Mouse (Mus musculus) yolk sac, embryonic 10.5 days (tissue): Measurements from ENCODE around the gene Pirt.
A peak's percentile ranks its signal among the peaks of the same experiment; 100 is the strongest.

Experiments used
- DNase-seq: peaks from one replicate; pipeline ENCODE4 v3.0.0-alpha.2; 2017; ENCODE audit warnings: low spot score

Gene Pirt

DNA sequence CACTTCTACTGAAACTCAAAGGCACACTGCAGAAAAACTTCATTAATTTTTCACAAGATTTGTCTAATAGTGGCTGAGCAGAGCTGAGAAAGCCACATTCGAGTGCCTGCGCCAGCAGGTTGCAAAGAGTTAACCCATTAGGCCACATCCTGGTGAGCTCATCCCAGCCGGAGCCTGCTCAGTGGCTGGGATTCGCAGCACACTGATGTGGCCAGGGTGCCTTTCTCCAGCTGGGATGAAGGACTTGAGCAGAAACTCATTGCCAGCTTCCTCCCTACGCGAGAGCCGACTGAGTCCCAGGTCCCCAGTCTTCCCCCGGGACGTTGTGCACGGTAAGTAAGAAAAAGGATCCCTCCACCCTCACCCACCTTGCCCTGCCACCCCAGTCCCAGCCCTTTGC lies at the start of gene Pirt:
Gene Pirt (plus strand): TSS at position 171 of the 400 bp plus-strand sequence.
- DNase-seq: no peak

DNA sequence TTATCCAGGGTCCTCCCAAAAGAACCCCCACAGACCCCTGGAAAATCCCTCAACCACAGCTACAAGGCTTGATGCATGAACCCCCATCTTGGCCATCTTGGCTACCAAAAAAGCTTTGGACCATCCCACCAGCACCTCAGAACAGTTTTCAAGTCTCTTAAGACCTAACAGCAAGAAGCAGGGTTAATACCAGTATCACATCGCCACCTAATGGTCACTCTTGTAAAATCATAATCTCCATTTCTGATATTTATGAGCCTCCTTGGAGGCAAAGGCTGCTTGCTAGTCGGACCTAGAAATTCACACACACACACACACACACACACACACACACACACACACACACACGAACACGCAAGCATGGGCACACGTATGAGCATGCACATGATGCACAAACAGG lies 40.1 kb upstream of the Pirt start:
- peak; percentile 3 for DNase-seq

DNA sequence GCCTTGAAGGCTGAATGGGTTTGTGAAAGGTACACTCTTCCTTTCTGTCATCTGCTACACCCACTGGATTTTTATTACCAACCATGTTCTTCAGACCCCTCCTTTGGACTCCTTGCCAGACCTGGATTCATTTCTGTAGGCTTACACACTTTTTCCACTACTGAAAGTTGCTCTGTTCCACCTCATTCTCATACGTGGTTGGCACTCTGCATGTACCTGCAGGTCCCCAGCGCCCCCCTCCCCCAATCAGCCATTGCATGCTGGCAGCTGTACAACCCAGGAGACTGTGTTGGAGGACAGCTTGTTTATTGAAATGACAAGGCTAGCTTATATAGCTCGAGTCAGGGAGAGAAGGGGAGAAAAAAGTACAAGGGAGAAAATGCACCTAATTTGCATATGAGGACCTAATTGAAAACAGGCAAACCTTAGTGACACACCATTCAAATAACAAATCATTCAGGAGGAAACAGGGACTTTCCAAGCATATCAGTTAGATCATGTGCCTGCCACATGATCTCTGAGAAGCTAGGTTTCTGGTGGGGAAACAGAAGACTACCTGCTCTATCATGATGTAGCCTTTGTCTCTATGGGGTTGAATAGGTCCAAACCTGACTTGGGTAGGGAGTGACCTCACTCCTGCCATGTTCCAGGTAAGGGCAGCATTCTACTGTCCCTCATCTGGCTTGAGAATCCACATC lies 38.9 kb upstream of the Pirt start:
- DNase-seq: no peak

DNA sequence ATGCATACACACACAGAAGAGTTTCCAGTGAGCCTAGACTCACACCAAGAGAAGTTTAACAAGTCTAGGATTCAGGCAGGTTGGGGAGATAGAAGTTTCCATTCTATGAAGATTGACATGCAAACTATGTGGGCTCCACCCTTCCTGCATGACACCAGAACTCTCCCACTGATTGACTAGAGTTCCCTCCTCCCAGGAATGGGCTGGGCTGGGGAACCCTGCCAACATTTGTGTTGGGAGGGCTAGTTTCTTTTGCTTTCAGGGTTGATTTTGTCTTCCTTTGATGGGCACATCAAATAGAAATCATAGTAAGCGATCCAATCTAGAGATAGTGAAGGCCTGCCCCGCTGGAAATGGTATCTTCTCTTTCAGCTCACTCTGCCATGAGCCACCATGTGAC lies 30.5 kb upstream of the Pirt start:
- DNase-seq: no peak

DNA sequence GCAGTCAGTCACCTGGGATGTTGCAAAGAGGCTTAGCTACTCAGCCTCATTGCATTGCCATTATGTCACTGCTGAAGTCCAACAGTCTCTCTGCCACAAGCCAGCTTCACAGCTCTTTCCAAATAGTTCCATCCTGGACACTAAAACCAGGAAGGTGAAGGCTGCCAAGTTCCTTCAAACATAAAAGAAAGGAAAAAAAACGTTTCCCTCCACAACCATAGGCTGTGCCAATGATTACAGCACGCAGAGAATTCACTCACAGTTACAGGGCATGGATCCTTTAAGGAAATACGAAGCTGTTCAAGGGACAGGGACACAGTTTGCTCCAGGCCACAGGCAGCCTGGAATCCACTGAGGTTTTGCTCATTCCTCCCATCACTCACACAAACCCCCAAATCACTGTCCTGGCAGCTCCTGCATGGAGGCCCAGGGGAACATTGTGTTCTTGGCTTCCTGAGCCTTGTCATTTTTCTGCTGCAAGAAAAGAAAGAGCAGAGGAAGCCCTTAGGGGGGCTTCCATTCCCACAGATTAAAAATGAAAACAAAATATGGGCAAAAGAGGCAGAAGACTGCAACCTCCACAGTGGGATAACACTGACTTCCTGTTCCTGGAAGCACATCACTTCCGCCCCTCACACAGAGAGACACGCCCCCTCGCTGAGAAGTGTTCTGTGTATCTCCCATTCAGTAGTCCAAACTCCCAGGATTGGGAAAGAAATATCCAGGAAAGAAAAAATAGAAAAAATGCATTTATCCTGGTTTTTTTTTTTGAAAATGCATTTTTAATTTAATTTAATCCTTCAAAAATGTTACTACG lies 29.3 kb upstream of the Pirt start:
- DNase-seq: no peak

DNA sequence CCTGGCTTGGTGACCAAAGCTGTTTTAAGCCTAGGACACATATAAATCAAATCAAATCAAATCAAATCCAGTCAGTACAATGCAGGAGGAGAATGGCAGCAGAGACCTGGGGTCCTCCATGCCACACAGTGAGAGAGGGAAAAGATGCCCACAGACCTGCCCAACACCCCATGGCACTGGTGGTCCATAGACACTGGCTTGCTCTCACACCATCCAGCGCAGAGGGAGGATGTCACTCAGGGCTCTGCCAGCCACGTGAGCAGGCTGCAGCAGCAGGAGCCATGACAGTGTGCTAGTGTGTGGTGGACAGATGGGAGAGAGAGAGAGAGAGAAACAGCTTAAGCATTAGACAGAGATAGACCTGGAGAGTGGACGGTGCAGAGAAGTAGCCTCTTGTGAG lies 19.2 kb upstream of the Pirt start:
- DNase-seq: no peak

DNA sequence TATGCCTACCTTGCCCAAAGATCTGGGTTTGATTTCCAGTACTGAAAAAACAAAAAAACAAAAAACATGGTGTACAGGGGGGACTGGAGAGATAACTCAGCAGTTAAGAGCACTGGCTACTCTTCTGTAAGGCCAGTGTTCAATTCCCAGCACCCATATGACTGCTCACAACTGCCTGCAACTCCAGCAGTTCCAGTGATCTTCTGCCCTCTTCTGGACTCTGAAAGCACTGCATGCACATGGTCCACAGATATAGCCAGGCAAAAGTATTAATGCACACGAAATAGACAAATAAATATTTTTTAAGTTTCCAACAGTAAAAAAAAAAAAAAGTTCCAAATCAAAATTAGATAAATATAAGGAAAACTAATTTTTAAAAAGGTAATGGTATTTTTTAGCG lies 13.0 kb upstream of the Pirt start:
- DNase-seq: no peak

DNA sequence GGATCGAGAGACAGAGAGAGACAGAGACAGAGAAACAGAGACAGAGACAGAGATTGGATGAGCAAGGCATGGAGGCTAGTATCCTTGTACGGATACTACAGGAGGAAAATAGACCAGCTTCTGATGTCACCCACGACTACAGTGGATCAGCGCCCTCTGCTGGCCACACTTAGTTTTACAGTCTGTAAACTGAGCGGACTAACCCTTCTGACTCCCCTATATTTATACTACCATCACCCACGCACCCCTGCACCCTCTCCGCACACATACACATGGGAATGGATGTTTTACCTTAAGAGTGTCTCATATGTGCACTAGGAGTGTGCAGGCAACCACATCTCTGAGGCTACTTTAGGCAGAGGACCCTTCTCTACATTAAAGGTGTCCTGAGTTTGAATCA lies 12.4 kb upstream of the Pirt start:
- no peak for DNase-seq

DNA sequence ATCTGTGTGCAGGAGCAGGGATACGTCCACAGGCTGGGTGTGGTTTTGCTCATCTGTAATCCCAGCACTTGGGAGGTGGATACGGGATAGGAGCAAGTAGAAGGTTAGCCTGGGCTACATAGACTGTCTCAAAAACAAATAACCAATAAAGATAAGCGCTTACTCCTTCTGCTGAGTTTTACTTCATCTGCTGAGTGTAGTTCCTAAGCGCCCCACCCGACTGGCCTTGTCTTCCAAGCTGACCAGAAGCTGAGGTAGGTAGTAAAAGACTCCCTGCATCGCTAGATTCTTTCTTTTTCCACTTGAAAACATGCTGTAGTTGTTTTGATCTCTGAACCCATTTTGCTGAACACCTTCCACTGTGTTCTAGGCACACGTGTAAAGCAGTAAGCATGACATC lies 9.0 kb upstream of the Pirt start:
- DNase-seq: no peak

DNA sequence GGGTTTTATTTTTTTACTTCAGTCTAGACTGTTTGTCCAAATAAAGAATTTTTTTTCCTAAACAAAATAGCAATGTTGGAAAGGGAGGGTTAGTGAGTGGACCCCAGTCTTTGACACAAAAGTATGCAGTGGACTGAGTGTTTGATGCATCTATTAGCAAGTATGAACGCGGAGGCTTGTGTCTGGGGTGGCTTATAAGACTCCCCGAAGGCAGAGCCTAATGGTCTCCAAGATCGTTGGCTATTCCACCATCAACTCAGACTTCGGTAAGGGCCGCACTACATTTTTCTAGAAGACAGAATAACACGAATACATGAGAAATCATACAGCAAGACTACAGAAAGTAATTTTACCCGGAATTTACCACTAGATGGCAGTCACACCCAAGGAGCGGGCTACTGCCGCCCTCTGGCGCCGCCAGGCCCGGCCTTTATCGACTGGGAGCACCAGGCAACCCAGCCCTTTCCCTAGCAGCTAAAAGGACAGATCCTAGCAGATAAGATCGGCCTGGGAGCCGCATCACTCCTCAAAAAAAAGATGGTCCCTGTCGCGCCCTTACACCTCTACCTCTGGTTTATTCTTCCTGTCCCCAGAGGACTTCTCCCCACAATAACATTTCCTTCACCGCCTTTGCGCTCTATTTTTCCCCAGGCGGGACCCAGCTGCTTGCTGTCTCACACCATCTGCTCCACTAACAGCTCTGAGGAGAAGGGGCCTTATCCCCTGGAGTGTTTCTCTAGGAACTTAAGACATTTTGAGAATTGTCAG lies 6.0 kb upstream of the Pirt start:
- peak; percentile 57 for DNase-seq

DNA sequence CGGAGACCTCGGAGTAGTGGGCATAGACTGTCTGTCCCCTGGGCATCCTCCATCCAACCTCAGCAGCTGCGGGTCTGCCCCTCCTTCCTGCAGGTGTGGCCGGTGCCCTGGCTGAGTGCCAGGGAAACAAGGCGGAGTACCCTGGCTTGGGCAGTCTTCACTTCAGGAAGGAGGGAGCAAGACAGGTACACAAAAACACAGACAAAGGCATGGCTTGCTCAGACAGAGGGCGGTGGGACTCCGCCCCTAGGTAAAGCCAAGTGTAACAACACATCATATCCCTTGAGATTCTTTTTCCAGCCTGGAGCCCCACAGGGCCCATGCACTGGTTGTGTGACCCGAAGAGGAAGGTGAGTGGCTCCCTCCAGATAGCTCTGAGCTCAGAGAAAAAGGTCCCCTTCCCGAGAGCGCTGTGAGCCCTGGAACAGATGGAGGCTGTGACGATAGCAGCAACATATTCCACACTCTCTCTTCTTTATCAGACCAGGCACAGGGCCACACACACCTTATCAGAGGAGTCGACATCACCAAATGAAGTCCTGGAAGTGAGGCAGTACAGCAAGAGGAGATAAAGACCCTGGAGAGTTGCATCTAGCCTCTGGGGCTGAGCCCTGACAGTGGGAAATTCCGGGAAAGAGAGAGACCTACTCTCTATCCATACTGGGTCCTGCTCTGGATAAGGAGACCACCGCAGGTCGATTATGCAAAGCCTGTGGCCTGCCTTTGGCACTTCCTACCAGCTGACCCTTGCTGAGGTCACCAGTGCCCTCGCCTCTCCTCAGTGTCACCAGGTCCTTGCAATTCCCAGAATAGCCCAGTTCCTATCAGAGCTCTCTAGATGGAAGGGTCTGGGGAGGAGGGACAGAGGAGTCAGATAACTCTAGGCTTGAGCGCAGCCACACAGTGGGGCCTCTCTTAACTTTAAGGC lies 1.0 kb downstream of the Pirt start:
- DNase-seq: no peak

DNA sequence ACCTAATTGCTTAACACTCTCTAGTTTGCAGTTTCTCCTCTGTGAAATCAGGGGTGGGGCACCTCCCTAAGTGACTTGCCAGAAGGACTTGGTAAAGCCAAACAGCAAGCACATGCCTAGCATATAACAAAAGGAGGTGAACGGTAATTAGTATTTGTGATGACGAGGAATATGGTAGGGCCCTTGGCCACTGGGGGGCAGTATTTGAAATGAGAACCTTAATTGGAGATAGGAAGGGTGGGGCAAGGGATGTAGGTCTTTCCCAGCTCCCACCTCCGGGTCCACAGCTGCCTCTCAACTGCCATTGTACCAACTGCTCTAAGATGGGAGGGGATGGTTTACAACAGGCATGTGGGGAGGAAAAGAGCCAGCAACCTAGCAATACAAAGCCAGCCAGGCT lies 2.5 kb downstream of the Pirt start:
- no peak for DNase-seq

DNA sequence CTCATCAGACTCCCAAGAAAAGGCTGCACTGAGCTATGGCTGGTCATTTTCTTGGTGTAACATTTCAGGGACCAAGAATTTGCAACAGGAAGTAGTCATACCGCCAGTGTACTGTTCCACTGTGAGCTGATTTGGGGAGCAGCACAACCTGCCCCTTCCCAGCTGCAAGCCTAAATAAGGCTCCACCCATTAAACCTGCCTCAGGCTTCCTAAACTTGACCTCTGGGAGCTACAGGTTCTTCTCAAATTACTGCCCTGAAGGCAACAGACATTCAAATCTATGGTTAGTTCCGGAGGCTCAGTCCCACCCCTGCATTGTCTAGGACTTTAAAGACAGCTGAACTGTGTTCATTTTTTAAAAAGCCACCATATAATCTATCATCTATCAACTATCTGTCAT lies 8.2 kb downstream of the Pirt start:
- no peak for DNase-seq

DNA sequence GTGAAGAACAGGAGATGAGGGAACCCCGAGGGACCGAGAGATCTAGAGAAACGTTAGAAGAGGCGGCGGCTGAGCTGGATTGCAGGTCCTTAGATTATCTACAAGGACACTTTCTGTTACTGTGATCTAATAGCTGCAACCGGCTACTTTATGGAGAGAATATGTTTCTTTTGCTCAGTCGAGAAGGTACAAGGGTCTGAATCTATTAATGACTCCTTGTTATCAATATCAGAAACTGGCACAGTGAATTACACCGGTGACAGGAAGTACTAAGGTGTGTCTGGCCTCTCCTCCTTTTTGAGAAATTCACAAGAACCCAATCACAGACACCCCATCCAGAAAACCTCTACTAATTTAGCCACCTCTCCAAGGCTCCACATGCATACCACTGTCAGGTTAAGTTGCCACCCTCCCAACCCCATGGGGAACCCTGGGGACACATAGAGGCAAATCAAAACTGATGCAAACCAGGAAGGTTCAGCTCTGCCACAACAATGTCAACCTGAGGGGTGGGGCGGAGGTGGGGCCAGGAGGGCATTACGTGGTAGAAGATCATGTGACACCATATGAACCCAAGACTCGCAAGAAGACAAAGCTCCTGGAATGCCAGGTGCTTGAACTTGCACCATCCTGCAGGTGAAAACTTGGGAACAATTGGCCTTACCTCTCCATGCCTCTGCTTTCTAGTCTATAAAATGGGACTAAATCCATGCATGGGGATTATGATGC lies 12.5 kb downstream of the Pirt start:
- no peak for DNase-seq

DNA sequence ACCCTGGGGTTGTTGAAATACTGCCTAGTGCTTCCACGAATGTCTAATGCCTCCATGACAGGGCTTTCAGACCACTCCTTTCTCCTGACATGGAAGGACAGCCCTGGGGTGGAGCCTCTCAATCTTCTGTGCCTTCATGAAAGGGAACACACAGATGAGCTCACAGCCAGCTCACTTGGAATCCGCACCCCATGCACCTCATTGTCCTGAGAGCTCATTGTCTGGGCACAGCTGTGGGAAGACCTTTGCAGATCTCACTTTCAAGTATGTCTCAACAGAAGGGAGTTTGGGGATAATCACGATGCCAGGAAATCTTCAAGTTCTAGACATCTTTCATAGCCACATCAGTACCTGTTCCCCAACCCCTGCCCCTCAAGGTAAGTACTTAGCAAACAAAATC lies 16.5 kb downstream of the Pirt start:
- no peak for DNase-seq

DNA sequence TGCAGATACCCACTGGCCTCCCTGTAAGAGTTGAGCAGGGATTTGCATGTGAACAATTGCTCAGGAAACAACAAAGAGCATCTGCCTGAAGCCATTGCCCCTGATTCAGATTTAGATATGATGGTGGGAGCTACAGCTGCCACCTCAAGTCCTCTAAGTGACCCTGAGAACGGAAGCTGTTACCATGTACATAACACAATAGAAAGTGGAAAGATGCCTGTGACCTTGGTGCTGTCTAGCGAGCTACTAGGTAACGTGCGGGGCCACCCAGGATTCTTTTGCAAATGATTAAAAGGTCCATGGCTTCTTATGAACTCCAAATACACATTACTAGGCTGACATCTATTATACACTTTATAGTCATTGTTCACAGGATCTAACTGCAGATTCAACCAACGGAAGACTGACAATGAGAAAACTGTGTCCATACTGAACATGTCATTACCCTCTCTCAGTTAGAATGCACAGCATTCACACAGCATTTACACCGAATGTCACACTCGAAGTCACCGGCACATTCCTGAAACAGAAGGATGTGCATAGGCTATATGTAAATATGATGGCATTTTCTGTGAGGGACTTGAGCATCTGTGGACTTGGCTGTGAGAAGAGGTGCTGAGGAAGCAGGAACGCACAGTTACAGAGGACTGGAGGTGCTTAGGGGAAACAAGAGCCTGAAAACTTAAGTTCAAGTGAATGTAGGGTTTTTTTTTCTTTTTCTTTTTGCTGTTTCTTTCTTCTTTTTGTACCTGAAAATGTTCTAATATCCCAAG lies 21.2 kb downstream of the Pirt start:
- no peak for DNase-seq

DNA sequence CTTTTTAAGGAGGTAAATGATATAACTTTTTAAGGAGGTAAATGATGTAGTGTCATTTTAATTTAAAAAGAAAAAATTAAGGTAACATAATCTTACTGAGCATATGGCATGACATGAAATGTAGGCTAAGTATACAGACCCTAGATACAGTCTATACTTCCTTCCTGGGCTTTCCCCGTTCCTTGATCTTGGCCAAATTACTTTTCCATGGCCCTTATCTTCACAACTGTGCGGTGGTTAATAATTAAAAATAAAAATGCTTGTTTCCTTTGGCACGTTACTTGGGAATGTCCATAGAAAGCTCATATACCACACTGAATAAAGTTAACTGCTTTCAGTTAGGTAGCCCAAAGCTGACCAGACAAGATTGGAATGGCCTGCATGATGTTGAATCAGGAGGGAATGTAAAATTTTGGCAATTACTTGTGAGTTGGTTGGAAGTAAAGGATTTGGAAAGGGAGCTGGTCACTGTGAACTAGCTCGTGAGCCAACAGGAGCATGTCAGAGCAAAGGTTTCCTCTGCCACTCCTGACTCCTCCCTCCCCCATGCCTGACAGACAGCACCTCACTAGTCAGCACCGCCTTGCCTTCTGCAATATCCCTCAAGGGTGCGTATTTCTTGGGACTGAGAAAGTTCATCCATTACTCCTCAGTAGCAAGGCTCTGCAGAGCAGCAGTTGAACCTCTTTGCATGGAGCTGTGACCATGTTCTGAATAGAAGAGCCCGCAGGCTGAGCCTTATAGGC lies 22.8 kb downstream of the Pirt start:
- DNase-seq: peak; percentile 55

DNA sequence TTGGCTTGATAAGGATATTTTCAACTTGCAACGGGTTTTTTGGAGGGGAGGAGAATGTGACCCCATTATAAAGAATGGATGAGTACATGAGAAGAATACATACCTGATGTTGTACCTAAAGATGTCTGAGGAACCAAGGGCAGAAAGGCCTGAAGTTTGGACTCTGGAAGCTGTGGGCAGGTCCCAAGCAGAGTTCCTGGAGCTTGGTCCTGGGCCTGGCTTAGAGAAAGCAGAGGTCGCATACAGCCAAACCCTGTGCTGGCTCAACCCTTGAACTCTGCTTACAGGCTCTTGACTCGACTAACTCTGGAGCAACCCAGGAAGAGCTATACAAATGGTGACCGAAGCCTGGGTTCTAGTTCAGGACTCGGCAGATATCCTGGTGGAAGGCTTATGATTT lies 30.2 kb downstream of the Pirt start:
- DNase-seq: no peak

DNA sequence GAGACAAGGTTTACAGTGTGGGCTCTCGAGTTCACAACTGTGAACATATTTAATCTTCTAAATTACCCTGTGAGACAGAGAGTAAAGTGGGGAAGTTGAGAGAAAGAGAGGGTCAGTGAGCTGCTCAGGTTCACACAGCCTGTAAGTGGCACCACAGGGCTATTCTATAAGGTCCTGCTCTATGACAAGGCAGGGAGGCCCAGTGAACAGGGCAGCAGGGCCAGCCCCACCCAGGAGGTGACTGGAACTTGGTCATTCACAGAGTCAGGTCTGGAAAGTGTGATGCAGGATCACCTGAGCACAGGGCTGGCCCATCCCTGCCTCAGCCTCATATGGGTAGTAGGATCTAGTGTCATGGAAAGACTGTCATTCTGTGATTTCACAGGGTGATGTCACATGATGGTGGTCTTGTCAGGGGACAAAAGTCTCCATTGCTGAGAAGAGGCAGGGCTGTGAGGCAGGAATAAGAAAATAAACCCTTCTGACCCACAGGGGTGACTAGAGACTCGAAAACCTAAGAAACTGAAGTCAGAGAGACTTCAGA lies 33.5 kb downstream of the Pirt start:
- no peak for DNase-seq
